Mouse (Mus musculus) 3134 (cell line): ENCODE results near the gene Itgb2l.
A peak's percentile ranks its signal among the peaks of the same experiment; 100 is the strongest.

Source experiments
- DNase-seq: peaks from one replicate; pipeline ENCODE4 v3.0.0-alpha.2; 2011; ENCODE audit warnings: low spot score; ENCODE audit not compliant: insufficient read length; ENCODE audit errors: extremely low read depth

The Itgb2l gene

GRCm38 (mm10) chr16:96433266-96433665 is 10.2 kb downstream of the Itgb2l start:
- DNase-seq, result no peak

- DNase-seq, result no peak
Measured at GRCm38 (mm10) chr16:96429046-96429445, 14.4 kb downstream of the Itgb2l start.

- DNase-seq, result no peak
Measured at GRCm38 (mm10) chr16:96426671-96427070, 16.7 kb downstream of the Itgb2l start.

DNA sequence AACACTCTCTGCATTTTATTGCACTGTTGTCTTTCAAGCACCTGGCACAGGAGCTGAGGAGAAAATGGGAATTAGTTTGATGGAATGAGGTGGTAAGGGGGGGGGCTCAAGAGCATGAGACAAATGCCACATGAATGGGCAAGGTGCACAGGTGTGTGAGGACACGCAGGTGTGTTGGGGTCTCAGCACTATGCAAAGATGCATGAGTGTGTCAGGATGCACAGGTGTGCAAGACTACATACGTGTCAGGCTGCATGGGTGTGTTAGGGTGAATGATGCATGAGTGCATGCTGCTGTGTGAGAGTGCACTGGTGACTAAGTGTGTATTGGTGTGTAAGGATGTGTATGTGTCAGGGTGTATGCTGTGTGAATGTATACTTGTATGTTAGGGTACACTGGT is 18.4 kb downstream of the Itgb2l start:
- DNase-seq, result no peak

DNA sequence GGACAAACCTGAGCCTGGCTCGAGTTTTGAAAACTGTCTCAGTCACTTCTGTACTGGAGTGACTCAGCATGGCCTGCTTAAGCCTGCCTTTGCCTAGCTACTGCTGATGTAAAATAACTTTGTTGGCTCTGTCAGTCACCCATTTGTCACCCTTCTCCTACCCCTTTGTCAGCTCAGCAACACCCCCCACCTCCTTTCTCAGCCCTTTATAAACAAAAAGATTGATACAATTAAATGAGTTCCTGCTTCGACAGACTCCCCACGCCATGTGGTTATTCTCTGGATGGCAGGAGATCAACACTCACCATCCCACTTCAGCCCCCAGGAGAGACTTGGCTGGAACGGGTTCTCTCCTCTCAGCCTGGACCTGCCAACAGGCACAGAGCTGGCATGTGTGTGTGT is 35.4 kb downstream of the Itgb2l start:
- DNase-seq, result peak; percentile 14

- no peak for DNase-seq
Measured at GRCm38 (mm10) chr16:96406312-96406711, 37.1 kb downstream of the Itgb2l start.

GRCm38 (mm10) chr16:96402294-96402693 is 41.1 kb downstream of the Itgb2l start:
- DNase-seq, result no peak

DNA sequence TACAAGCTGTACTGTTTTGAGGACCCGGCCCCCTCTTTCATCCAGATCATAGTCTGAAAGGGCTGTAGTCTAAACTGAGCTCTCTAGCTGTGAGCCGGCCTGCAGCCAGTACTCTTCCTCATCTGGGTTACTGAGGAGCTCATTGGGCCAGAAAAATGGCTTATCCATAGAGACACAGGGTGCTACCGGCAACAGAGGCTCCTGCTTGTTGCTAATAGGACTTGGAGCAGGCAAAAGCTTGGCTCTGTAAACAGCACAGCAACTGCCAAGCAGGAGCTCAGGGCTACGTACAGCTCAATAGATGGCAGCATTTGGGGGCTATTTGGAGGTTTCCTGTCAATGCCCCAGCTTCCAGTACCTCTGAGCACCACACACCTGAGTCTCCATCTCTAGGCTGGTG is 43.4 kb downstream of the Itgb2l start:
- no peak for DNase-seq

GRCm38 (mm10) chr16:96398806-96399205 is 44.6 kb downstream of the Itgb2l start:
- no peak for DNase-seq

- peak; percentile 53 for DNase-seq
Measured at GRCm38 (mm10) chr16:96396013-96396650, 47.3 kb downstream of the Itgb2l start.

- no peak for DNase-seq
Measured at GRCm38 (mm10) chr16:96395516-96395915, 47.9 kb downstream of the Itgb2l start.

DNA sequence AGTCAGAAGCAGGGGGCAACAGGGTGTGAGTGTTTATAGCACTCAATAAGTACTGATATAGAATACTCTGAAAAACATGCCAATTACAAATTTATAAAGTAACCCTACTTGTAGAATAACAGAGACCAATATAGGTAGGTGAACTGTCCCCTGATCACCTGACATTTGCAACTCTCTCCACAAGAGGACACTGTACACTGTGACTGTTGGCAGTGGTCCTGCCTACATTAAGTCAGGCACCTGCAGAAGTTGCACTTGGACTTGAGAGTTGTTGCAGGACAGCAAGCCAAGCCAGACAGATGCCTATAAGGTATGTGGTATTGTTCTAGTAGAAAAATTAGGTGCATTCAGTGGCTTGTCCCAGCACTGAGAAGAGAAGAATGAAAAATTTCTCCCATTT is 52.3 kb downstream of the Itgb2l start:
- DNase-seq, result no peak

- DNase-seq, result no peak
Measured at GRCm38 (mm10) chr16:96388481-96388880, 54.9 kb downstream of the Itgb2l start.

- no peak for DNase-seq
Measured at GRCm38 (mm10) chr16:96387685-96388371, 55.6 kb downstream of the Itgb2l start.

- no peak for DNase-seq
Measured at GRCm38 (mm10) chr16:96384741-96385140, 58.7 kb downstream of the Itgb2l start.

GRCm38 (mm10) chr16:96382496-96383181 is 60.8 kb downstream of the Itgb2l start:
- DNase-seq, result no peak

DNA sequence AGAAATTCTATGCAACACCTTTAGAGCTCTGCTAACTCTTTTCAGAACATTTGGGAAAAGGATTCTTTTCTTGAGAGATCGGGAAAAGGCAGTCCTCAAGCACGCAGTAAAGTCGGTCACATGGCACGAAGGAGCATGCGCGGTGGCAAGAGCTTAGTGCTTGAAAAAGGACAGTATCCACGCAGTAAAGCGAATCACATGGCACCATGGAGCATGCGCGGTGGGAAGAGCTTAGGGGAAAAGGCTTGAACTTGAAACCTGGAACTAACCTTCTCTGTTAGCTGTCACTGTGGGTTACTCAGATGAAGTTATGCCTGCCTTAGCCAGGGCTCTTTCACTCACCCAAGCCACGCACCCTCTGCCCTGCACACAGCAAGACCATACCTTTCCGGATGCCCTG is 62.0 kb downstream of the Itgb2l start:
- DNase-seq, result no peak

GRCm38 (mm10) chr16:96378111-96378510 is 65.3 kb downstream of the Itgb2l start:
- DNase-seq, result no peak

DNA sequence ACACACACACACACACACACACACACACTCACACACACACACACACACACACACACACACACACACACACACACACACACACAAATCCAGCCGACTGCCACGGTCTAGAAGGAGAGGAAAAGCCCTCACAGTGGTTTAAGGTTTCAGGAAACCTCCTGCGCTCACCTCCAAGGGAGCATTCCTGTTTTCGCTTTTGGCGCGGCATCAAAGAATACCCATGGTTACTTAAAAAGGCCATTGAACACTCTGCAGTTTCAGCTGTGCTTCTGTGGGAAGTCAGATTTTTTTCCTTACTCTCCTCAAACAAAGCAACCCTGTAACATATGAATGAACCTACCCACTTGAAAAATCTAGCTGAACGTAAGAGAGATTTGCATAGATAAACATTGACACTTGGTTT is 67.1 kb downstream of the Itgb2l start:
- no peak for DNase-seq

- DNase-seq, result no peak
Measured at GRCm38 (mm10) chr16:96375538-96375937, 67.9 kb downstream of the Itgb2l start.

DNA sequence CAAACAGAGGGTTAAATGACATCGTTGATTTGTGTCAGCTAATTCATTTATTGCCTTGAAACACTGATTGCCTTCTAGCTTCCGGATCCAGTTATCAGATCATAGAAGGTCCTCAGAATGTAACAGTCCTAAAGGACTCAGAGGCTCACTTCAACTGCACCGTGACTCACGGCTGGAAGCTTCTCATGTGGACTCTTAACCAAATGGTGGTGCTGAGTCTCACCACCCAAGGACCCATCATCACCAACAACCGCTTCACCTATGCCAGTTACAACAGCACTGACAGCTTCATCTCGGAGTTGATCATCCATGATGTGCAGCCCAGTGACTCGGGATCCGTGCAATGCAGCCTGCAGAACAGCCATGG is 70.7 kb downstream of the Itgb2l start:
- DNase-seq, result no peak
